9 mouse cellular contexts compared by ENCODE assay signal in the genomic region with DNA sequence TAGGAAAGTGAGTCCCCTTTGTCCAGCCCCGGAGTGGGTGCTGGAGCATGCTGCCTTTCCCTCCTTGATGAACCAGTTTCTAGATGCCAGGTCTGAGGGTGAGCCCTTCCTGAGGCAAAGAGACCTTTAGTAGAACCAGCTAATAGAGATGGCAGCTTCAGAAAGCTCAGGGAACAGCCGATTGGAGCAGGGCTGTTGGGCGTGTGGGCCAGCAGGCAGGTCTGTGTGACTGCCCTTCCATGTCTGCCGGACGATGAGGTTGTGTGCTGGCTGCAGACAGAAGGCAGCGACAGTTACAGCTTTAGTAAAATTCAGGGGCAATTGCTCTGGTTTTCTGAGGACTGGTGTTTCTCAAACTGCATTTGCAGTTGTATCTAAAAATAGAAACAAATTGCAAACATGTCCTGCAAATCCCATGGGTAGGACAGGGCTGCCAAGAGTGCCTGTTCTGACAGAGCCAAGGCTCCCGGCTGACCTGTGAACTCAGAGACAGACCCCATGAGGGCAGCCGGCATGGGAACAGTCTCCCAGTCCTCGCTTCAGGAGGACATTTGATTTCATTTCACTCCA. TPM values are rescaled to one million over a fixed set of nuclear protein-coding genes. Genes with fewer than 3 reads are reported as not detected.
DNase-seq lines count a peak whose midpoint lies in the region; ATAC-seq lines count a peak whose summit lies in the region.
"Had no signal": no experiment of that assay in that cellular context is flagged by ENCODE, and none has a peak within 500 bp of the region (broad histone marks: within the 10 kb centered on the region; RNA-seq: fewer than 3 reads in every experiment).

No protein-coding gene starts in this region.

- 61% methylated on average over 9 of the region's 9 CpGs for WGBS in midbrain, embryonic 10.5 days
- WGBS in midbrain, embryonic 16.5 days: 48% methylated on average over 9 of the region's 9 CpGs
- 26% methylated on average over 9 of the region's 9 CpGs for WGBS in heart, embryonic 10.5 days
- WGBS in kidney, embryonic 14.5 days: 42% methylated on average over 9 of the region's 9 CpGs
- WGBS in midbrain, embryonic 12.5 days: 50% methylated on average over 9 of the region's 9 CpGs

- no peak for ATAC-seq in midbrain, embryonic 16.5 days
- no peak for ATAC-seq in kidney, embryonic 14.5 days (ENCODE audit: low FRiP score, low TSS enrichment)
- ATAC-seq in midbrain, embryonic 12.5 days (ENCODE audit: low FRiP score, low read depth): no peak
- ATAC-seq in granulocyte monocyte progenitor cell, adult 5-6 weeks (replicated peaks; ENCODE audit: poor library complexity, severe bottlenecking): no peak
- no peak for ATAC-seq in CD4-positive, CD25-positive, alpha-beta regulatory T cell, adult 4 months
- ATAC-seq: Patski had no signal

- H3K4me1 ChIP-seq in midbrain, embryonic 10.5 days: peaks cover 48% of the 10 kb centered on the region
- peaks cover 23% of the 10 kb centered on the region for H3K4me1 ChIP-seq in midbrain, embryonic 16.5 days (ENCODE audit: control insufficient read depth, insufficient read depth, low read length)
- peaks cover 56% of the 10 kb centered on the region for H3K4me1 ChIP-seq in heart, embryonic 10.5 days
- H3K4me1 ChIP-seq in kidney, embryonic 14.5 days (ENCODE audit: control insufficient read depth, insufficient read depth, low read length): peaks cover 16% of the 10 kb centered on the region
- peaks cover 35% of the 10 kb centered on the region for H3K4me1 ChIP-seq in midbrain, embryonic 12.5 days

- H3K27me3 ChIP-seq in midbrain, embryonic 10.5 days (ENCODE audit: low read depth, poor library complexity, severe bottlenecking): no peaks in the 10 kb centered on the region
- no peaks in the 10 kb centered on the region for H3K27me3 ChIP-seq in midbrain, embryonic 16.5 days (ENCODE audit: control insufficient read depth, insufficient read depth, low read depth, low read length)
- no peaks in the 10 kb centered on the region for H3K27me3 ChIP-seq in heart, embryonic 10.5 days (ENCODE audit: insufficient read depth, poor library complexity, severe bottlenecking)
- no peaks in the 10 kb centered on the region for H3K27me3 ChIP-seq in kidney, embryonic 14.5 days (ENCODE audit: control insufficient read depth, insufficient read depth, low read length)
- H3K27me3 ChIP-seq in midbrain, embryonic 12.5 days: no peaks in the 10 kb centered on the region
- H3K27me3 ChIP-seq: Patski had no signal

- H3K4me2 ChIP-seq in midbrain, embryonic 16.5 days (ENCODE audit: low read length): no peak overlapping the region
- no peak overlapping the region for H3K4me2 ChIP-seq in kidney, embryonic 14.5 days (replicated peaks; ENCODE audit: low read depth, low read length)
- H3K4me2 ChIP-seq in midbrain, embryonic 12.5 days (replicated peaks): no peak overlapping the region

- DNase-seq in midbrain, embryonic 10.5 days (ENCODE audit: low spot score): no peak
- no peak for DNase-seq in heart, embryonic 10.5 days (ENCODE audit: low spot score)
- DNase-seq in right cerebral cortex, postnatal 10 days (ENCODE audit: low spot score in 2 of 2): no peak

- H3K9me3 ChIP-seq in midbrain, embryonic 10.5 days (replicated peaks): no peaks in the 10 kb centered on the region
- H3K9me3 ChIP-seq in midbrain, embryonic 16.5 days (replicated peaks; ENCODE audit: control insufficient read depth, low read length, poor library complexity, severe bottlenecking): no peaks in the 10 kb centered on the region
- H3K9me3 ChIP-seq in heart, embryonic 10.5 days: no peaks in the 10 kb centered on the region
- H3K9me3 ChIP-seq in kidney, embryonic 14.5 days (ENCODE audit: control insufficient read depth, low read length): no peaks in the 10 kb centered on the region
- no peaks in the 10 kb centered on the region for H3K9me3 ChIP-seq in midbrain, embryonic 12.5 days

- H3K4me3 ChIP-seq in midbrain, embryonic 10.5 days: peak overlapping the region; percentile 11; the same call in 1 of the 2 replicates
- no peak overlapping the region for H3K4me3 ChIP-seq in midbrain, embryonic 16.5 days (ENCODE audit: low read depth, low read length)
- no peak overlapping the region for H3K4me3 ChIP-seq in heart, embryonic 10.5 days
- no peak overlapping the region for H3K4me3 ChIP-seq in kidney, embryonic 14.5 days (ENCODE audit: low read length)
- H3K4me3 ChIP-seq in midbrain, embryonic 12.5 days: no peak overlapping the region

- H3K9ac ChIP-seq in midbrain, embryonic 16.5 days (ENCODE audit: low read depth, low read length): no peak overlapping the region; the same call in 1 of the 2 replicates
- H3K9ac ChIP-seq in kidney, embryonic 14.5 days (ENCODE audit: low read depth, low read length): no peak overlapping the region; the same call in 1 of the 2 replicates
- H3K9ac ChIP-seq in midbrain, embryonic 12.5 days (replicated peaks): 0 out of 2 replicates have a peak overlapping the region, but pooled peaks have one; percentile 11

- H3K36me3 ChIP-seq in midbrain, embryonic 10.5 days: peaks cover 14% of the 10 kb centered on the region; the same call in 1 of the 2 replicates
- H3K36me3 ChIP-seq in midbrain, embryonic 16.5 days (ENCODE audit: control insufficient read depth, insufficient read depth, low read length): no peaks in the 10 kb centered on the region
- H3K36me3 ChIP-seq in heart, embryonic 10.5 days: no peaks in the 10 kb centered on the region
- H3K36me3 ChIP-seq in kidney, embryonic 14.5 days (ENCODE audit: control insufficient read depth, insufficient read depth, low read length): no peaks in the 10 kb centered on the region
- no peaks in the 10 kb centered on the region for H3K36me3 ChIP-seq in midbrain, embryonic 12.5 days

- peak overlapping the region; percentile 63 for H3K27ac ChIP-seq in midbrain, embryonic 10.5 days (replicated peaks)
- H3K27ac ChIP-seq in midbrain, embryonic 16.5 days (ENCODE audit: low read length): no peak overlapping the region
- peak overlapping the region; percentile 81 for H3K27ac ChIP-seq in heart, embryonic 10.5 days
- H3K27ac ChIP-seq in kidney, embryonic 14.5 days (ENCODE audit: low read depth, low read length): peak overlapping the region; percentile 57; the same call in 1 of the 2 replicates
- H3K27ac ChIP-seq in midbrain, embryonic 12.5 days (replicated peaks): no peak overlapping the region

RNA-seq across cellular contexts. Expression of a gene that starts 4.9 kb away (rescaled TPM):
- polyA plus RNA-seq in midbrain, embryonic 10.5 days (2016; fragmentation: Nextera tagmentation; extraction: Ambion mirVana): 7.5 and 7.7 TPM in 2 replicates
- 3.1 TPM in 2 replicates for polyA plus RNA-seq in midbrain, embryonic 16.5 days (2015; fragmentation: Nextera tagmentation; extraction: Ambion mirVana)
- 5.4 and 5.8 TPM in 2 replicates for polyA plus RNA-seq in heart, embryonic 10.5 days (2016; fragmentation: Nextera tagmentation; extraction: Ambion mirVana)
- polyA plus RNA-seq in kidney, embryonic 14.5 days (2014; fragmentation: Nextera tagmentation; extraction: Ambion mirVana): 8.4 and 8.9 TPM in 2 replicates
- 8.0 and 9.8 TPM in 2 replicates for polyA plus RNA-seq in midbrain, embryonic 12.5 days (2016; fragmentation: Nextera tagmentation; extraction: Ambion mirVana)
- 6.5 and 13.7 TPM in 2 replicates for total RNA-seq in granulocyte monocyte progenitor cell, adult 5-6 weeks (2014; fragmentation: Nextera tagmentation)
- total RNA-seq in granulocyte monocyte progenitor cell, adult 5-6 weeks (2017): 3.8 and 5.2 TPM in 2 replicates
- polyA plus RNA-seq in CD4-positive, CD25-positive, alpha-beta regulatory T cell, adult 4 months (2017; shearing (Covaris generic)): under 1 TPM; 0.48 to 0.91 TPM

RNA-seq across cellular contexts. Expression of a gene that starts 40.4 kb away (rescaled TPM):
- 13.9 and 16.8 TPM in 2 replicates for polyA plus RNA-seq in midbrain, embryonic 10.5 days (2016; fragmentation: Nextera tagmentation; extraction: Ambion mirVana)
- polyA plus RNA-seq in midbrain, embryonic 16.5 days (2015; fragmentation: Nextera tagmentation; extraction: Ambion mirVana): 16.6 and 23.4 TPM in 2 replicates
- polyA plus RNA-seq in heart, embryonic 10.5 days (2016; fragmentation: Nextera tagmentation; extraction: Ambion mirVana): 15.2 and 15.9 TPM in 2 replicates
- polyA plus RNA-seq in kidney, embryonic 14.5 days (2014; fragmentation: Nextera tagmentation; extraction: Ambion mirVana): 10.1 and 11.9 TPM in 2 replicates
- polyA plus RNA-seq in midbrain, embryonic 12.5 days (2016; fragmentation: Nextera tagmentation; extraction: Ambion mirVana): 11.5 and 15.8 TPM in 2 replicates
- 4.8 and 4.9 TPM in 2 replicates for total RNA-seq in granulocyte monocyte progenitor cell, adult 5-6 weeks (2014; fragmentation: Nextera tagmentation)
- 2.5 and 4.0 TPM in 2 replicates for total RNA-seq in granulocyte monocyte progenitor cell, adult 5-6 weeks (2017)
- polyA plus RNA-seq in CD4-positive, CD25-positive, alpha-beta regulatory T cell, adult 4 months (2017; shearing (Covaris generic)): 10 to 100 TPM; 28.0 to 34.3 TPM

RNA-seq across cellular contexts. Expression of a gene that starts 57.3 kb away (rescaled TPM):
- 66.7 and 67.4 TPM in 2 replicates for polyA plus RNA-seq in midbrain, embryonic 10.5 days (2016; fragmentation: Nextera tagmentation; extraction: Ambion mirVana)
- polyA plus RNA-seq in midbrain, embryonic 16.5 days (2015; fragmentation: Nextera tagmentation; extraction: Ambion mirVana): 64.3 and 68.7 TPM in 2 replicates
- polyA plus RNA-seq in heart, embryonic 10.5 days (2016; fragmentation: Nextera tagmentation; extraction: Ambion mirVana): 90.1 and 96.5 TPM in 2 replicates
- 73.1 and 80.8 TPM in 2 replicates for polyA plus RNA-seq in kidney, embryonic 14.5 days (2014; fragmentation: Nextera tagmentation; extraction: Ambion mirVana)
- polyA plus RNA-seq in midbrain, embryonic 12.5 days (2016; fragmentation: Nextera tagmentation; extraction: Ambion mirVana): 59.1 and 62.8 TPM in 2 replicates
- total RNA-seq in granulocyte monocyte progenitor cell, adult 5-6 weeks (2014; fragmentation: Nextera tagmentation): 25.9 and 52.7 TPM in 2 replicates
- 52.1 and 76.1 TPM in 2 replicates for total RNA-seq in granulocyte monocyte progenitor cell, adult 5-6 weeks (2017)
- 10 to 100 TPM; 31.3 to 35.7 TPM for polyA plus RNA-seq in CD4-positive, CD25-positive, alpha-beta regulatory T cell, adult 4 months (2017; shearing (Covaris generic))

Comparison
In these comparisons a context has a peak if more than half of its experiments do, and no peak if none do; other contexts are left out.
1. H3K27ac ChIP-seq: peak in midbrain, embryonic 10.5 days (single experiment), heart, embryonic 10.5 days (single experiment) and kidney, embryonic 14.5 days (single experiment); none in midbrain, embryonic 16.5 days (single experiment) and midbrain, embryonic 12.5 days (single experiment).